Mouse (Mus musculus) forebrain, embryonic 13.5 days (tissue): ENCODE measurements around the gene Clec4a1. TPM values are rescaled to one million over a fixed set of nuclear protein-coding genes. Genes with fewer than 3 reads are reported as not detected.

ENCODE experiments used
- ATAC-seq: fragments of 200-750 bp; cut with Nextera tagmentation; 2 replicates; pipeline ENCODE4 v1.8.0; 2017
- H3K27ac ChIP-seq: fragments of 300-500 bp; sonication (generic); 2 replicates; pipeline ENCODE4 v1.5.1; 2015; ENCODE audit warnings: inconsistent platforms, mild to moderate bottlenecking, moderate library complexity
- H3K27me3 ChIP-seq: fragments of 300-500 bp; sonication (generic); 2 replicates; pipeline ENCODE4 v1.6.1; 2015; ENCODE audit warnings: mild to moderate bottlenecking, inconsistent platforms
- H3K36me3 ChIP-seq: fragments of 300-500 bp; sonication (generic); 2 replicates; pipeline ENCODE4 v1.6.1; 2015; ENCODE audit warnings: mild to moderate bottlenecking, inconsistent platforms; ENCODE audit not compliant: poor library complexity, severe bottlenecking
- H3K4me1 ChIP-seq: fragments of 300-500 bp; sonication (generic); 2 replicates; pipeline ENCODE4 v1.6.1; 2015; ENCODE audit warnings: inconsistent platforms
- H3K4me2 ChIP-seq: fragments of 300-500 bp; sonication (generic); 2 replicates; pipeline ENCODE4 v1.6.1; 2015; ENCODE audit warnings: inconsistent platforms, mild to moderate bottlenecking, moderate library complexity
- H3K4me3 ChIP-seq: fragments of 300-500 bp; sonication (generic); 2 replicates; pipeline ENCODE4 v1.5.1; 2015; ENCODE audit warnings: mild to moderate bottlenecking, inconsistent platforms
- H3K9ac ChIP-seq: fragments of 300-500 bp; sonication (generic); 2 replicates; pipeline ENCODE4 v1.6.1; 2015; ENCODE audit warnings: mild to moderate bottlenecking, inconsistent platforms
- H3K9me3 ChIP-seq: fragments of 300-500 bp; sonication (generic); replicated peaks from 2 replicates; pipeline ENCODE4 v1.6.1; 2016; ENCODE audit warnings: inconsistent platforms
- WGBS: fragments of 180-500 bp; shearing (Covaris S2); methylation state at CpG from one replicate; pipeline ENCODE4 v1.1.7; 2015; 5-methylcytosine and 5-hydroxymethylcytosine counted together
- polyA plus RNA-seq: library from polyadenylated mRNA; unstranded; fragments of >200 nt; fragmentation: Nextera tagmentation; extraction: Ambion mirVana; gene quantifications from 2 replicates; pipeline ENCODE4 v1.2.1, GENCODE M21; 2015

Gene Clec4a1
- polyA plus RNA-seq: 0.52 and 0.55 TPM in 2 replicates

DNA sequence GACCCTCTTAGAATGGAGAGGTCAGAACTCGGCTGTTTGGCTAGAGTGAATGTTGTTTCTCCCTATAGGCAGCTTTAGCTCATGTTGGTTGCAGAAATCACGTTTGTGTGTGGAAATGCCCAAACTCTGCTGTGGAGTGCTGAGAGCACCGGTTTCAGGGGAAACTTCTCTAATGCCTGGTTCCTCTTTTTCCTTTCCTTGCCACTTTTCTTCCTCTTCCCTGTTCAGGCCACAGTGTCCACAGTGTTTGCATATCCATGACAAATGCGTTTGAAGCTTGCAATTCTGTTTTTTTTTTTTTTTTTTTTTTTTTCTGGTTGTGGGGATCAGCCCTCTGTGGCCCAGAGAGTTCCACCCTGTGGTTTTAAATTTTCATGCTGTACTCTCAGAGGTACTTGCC, at the start of gene Clec4a1:
Clec4a1 (plus strand) TSS at position 398 of the 400 bp plus-strand sequence.
- Histone ChIP-seq H3K4me2 (no peak within 1 kb of the TSS), H3K4me1 (no peaks in the 10 kb centered on the region), H3K27me3 (no peaks in the 10 kb centered on the region), H3K36me3 (no peaks in the 10 kb centered on the region), H3K9ac (no peak within 1 kb of the TSS), H3K27ac (no peak within 1 kb of the TSS), H3K4me3 (no peak within 1 kb of the TSS), H3K9me3 (no peaks in the 10 kb centered on the region)
- 77% methylated on average over 4 of the region's 4 CpGs for WGBS
- ATAC-seq: no peak

GRCm38 (mm10) chr6:122872800-122873199, 48.8 kb upstream of the Clec4a1 start:
- no peak for ATAC-seq

DNA sequence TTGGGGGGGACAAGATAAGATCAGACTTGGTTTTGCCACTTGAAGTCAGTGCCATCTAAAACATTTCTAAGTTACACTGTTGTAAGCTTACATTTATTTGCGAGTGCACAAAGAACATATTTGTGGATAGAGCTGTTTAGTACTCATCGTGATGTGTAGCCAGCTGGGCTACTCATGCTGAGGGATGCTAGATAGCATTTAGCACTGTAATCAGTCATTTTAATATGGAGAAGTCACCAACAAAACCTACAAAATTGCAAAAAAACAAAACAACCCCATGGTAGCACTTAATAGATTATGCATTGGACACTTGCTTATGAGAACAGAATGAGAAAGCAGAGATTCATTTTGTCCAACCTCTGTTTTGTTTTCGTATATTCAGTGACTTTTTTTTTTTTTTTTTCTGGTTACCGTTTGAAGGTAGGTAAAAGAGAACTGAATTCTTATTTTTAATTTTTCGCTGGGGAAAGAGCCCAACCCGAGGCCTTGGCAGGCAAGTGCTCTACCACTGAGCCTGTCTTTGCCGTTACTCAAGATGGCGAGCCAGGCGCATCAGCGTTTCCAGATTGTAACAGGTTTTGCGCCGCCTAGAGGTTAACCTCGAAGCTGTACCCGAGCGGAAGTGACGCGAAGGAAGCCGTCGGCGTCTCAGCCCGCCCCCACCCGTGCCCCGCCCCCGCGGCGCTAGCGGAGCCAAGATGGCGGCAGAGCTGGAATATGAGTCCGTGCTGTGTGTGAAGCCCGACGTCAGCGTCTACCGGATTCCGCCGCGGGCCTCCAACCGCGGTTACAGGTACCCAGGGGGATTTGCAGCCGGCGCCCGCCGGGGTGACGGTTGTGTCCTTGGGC, 47.6 kb upstream of the Clec4a1 start, which contains the start of gene Necap1:
Necap1 (plus strand) TSS at position 604 of the 849 bp plus-strand sequence.
- Histone ChIP-seq H3K27ac (peak within 1 kb of the TSS; percentile 86), H3K4me3 (peak within 1 kb of the TSS; percentile 80), H3K4me1 (peaks cover 19% of the 10 kb centered on the region), H3K27me3 (0 out of 2 replicates have a peak, but pooled peaks cover 7% of the 10 kb centered on the region), H3K9ac (peak within 1 kb of the TSS; percentile 88), H3K36me3 (peaks cover 17% of the 10 kb centered on the region), H3K9me3 (no peaks in the 10 kb centered on the region), H3K4me2 (peak within 1 kb of the TSS; percentile 62)
- peak; percentile 98 for ATAC-seq
- WGBS: 7% methylated on average over 43 of the region's 43 CpGs

More at GRCm38 (mm10) chr6:122872800-122873199, 48.8 kb upstream of the Clec4a1 start:
- Histone ChIP-seq H3K9me3 (no peaks in the 10 kb centered on the region), H3K4me1 (peaks cover 19% of the 10 kb centered on the region), H3K36me3 (peaks cover 7% of the 10 kb centered on the region; the same call in 1 of the 2 replicates), H3K4me2 (no peak overlapping the region), H3K9ac (no peak overlapping the region), H3K27me3 (0 out of 2 replicates have a peak, but pooled peaks cover 8% of the 10 kb centered on the region), H3K27ac (no peak overlapping the region), H3K4me3 (no peak overlapping the region)
- WGBS: 95% methylated on average over 5 of the region's 5 CpGs

- Histone ChIP-seq H3K9ac (peak overlapping the region; percentile 88), H3K36me3 (peaks cover 24% of the 10 kb centered on the region), H3K4me3 (peak overlapping the region; percentile 80), H3K27me3 (0 out of 2 replicates have a peak, but pooled peaks cover 5% of the 10 kb centered on the region), H3K4me2 (peak overlapping the region; percentile 62), H3K27ac (peak overlapping the region; percentile 86), H3K4me1 (peaks cover 19% of the 10 kb centered on the region), H3K9me3 (no peaks in the 10 kb centered on the region)
- peak; percentile 80 for ATAC-seq
- 0% methylated on average over 31 of the region's 31 CpGs for WGBS
These were observed 46.8 kb upstream of the Clec4a1 start for GRCm38 (mm10) chr6:122874720-122875389.

DNA sequence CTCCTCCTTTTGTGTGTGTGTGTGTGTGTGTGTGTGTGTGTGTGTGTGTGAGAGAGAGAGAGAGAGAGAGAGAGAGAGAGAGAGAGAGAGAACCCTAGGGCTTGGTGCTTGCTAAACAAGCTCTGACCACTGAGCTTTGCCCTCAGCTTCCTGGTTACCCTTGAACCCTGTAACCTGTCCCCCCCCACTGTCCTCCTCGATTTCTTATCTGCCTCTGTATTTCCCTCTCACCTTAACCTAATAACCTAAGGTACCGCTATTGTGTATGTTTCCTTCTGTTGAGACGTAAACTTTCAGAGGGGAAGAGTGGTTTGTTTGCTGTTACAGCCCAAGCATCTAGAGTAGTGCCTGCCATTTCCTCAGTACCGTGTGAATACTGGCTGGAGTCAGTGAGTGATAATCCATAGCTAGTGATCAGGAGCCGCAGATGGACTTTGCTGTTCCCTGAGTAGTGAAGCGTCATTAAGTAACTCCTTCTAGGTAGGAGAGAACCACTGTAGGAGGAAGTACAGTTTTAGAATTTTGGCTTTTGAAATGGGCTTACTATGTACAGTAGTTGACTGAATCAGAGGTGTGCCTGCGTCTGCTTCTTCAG, 42.4 kb upstream of the Clec4a1 start:
- ATAC-seq: no peak
- WGBS: 96% methylated on average over 7 of the region's 7 CpGs
- H3K27ac ChIP-seq: no peak overlapping the region

DNA sequence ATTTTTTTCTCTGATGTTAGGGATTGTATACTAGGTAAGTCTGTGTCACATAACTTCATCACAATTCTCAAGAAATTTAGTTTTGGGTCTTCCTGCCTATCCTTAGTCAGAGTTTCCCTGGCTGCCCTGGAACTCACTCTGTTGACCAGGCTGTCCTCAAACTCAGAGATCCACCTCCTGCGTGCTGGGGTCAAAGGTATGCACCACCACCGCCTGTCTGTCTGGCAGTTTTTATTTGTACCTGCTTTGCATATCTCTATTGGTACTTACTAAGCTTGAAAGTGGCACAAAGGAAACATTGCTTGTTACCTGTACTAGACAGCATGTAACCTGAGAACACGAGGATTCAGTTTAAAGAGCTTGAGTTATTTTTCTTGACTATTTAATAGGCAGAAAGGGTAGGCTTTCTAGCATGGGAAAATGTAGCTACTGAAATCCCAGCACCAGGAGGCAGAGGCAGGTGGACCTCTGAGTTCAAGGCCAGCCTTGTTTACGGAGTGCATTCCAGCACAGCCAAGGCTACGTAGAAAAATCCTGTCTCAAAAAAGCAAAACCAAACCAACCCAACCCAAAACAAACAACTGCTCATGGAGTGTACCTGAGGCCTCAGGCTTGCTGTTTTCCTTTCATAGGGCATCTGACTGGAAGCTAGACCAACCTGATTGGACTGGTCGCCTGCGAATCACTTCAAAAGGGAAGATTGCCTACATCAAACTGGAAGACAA, 41.7 kb upstream of the Clec4a1 start:
- 93% methylated on average over 7 of the region's 7 CpGs for WGBS
- Histone ChIP-seq H3K4me1 (peaks cover 19% of the 10 kb centered on the region), H3K4me3 (no peak overlapping the region), H3K27me3 (no peaks in the 10 kb centered on the region), H3K4me2 (no peak overlapping the region), H3K27ac (no peak overlapping the region), H3K9me3 (no peaks in the 10 kb centered on the region), H3K9ac (no peak overlapping the region), H3K36me3 (peaks cover 73% of the 10 kb centered on the region)
- no peak for ATAC-seq

More for the DNA sequence above, 42.4 kb upstream of the Clec4a1 start:
- no peak overlapping the region for H3K9ac ChIP-seq
- no peaks in the 10 kb centered on the region for H3K9me3 ChIP-seq
- peaks cover 19% of the 10 kb centered on the region for H3K4me1 ChIP-seq
- no peak overlapping the region for H3K4me2 ChIP-seq
- H3K4me3 ChIP-seq: no peak overlapping the region
- peaks cover 66% of the 10 kb centered on the region for H3K36me3 ChIP-seq
- H3K27me3 ChIP-seq: no peaks in the 10 kb centered on the region

DNA sequence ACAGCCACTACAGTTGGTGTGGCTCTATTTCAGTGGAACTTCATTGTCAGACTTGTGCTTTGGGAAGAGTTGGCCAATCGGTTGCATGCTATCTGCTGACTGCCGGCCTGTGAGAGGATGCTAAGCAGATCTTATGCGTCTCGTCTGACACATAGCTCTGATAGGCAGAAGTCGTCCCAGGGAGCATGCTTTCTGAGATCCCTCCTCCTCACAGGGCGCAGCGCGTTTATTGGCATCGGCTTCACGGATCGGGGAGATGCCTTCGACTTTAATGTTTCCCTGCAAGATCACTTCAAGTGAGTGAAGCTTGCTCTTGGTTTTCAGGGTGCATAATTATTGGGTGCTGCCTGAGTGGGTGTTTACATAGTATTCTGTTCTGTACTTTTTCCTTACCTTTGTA, 40.4 kb upstream of the Clec4a1 start:
- no peak overlapping the region for H3K27ac ChIP-seq
- H3K4me3 ChIP-seq: no peak overlapping the region
- H3K9me3 ChIP-seq: no peaks in the 10 kb centered on the region
- H3K4me1 ChIP-seq: peaks cover 6% of the 10 kb centered on the region; the same call in 1 of the 2 replicates
- H3K4me2 ChIP-seq: no peak overlapping the region
- peaks cover 85% of the 10 kb centered on the region for H3K36me3 ChIP-seq
- H3K27me3 ChIP-seq: no peaks in the 10 kb centered on the region
- H3K9ac ChIP-seq: no peak overlapping the region
- no peak for ATAC-seq
- 94% methylated on average over 12 of the region's 12 CpGs for WGBS

GRCm38 (mm10) chr6:122883603-122884002, 38.0 kb upstream of the Clec4a1 start:
- no peak for ATAC-seq
- Histone ChIP-seq H3K4me3 (no peak overlapping the region), H3K4me2 (no peak overlapping the region), H3K27ac (no peak overlapping the region), H3K27me3 (no peaks in the 10 kb centered on the region), H3K9me3 (no peaks in the 10 kb centered on the region), H3K9ac (no peak overlapping the region), H3K36me3 (peaks cover 95% of the 10 kb centered on the region), H3K4me1 (no peaks in the 10 kb centered on the region)
- 95% methylated on average over 9 of the region's 9 CpGs for WGBS

DNA sequence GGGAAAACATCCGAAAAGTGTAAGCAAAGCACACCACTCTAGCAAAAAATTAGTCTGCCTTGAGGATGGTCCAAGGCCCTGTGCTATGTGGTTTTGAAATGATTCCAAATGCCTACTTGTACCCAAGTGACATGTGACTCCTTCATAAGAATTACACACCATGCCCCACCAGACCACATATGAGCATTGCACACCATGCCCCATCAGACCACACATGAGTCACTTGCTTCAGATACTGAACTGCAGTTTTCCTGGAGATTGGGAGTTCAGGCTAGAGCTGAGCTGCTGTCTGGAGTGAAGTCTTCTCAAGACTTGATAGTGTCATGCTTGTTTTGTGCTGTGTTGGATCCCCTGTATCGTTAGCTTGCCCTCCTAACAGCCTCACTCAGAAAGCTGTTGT, 32.0 kb upstream of the Clec4a1 start:
- no peak overlapping the region for H3K9ac ChIP-seq
- no peaks in the 10 kb centered on the region for H3K27me3 ChIP-seq
- H3K36me3 ChIP-seq: peaks cover 75% of the 10 kb centered on the region
- H3K9me3 ChIP-seq: no peaks in the 10 kb centered on the region
- no peak overlapping the region for H3K4me3 ChIP-seq
- no peak overlapping the region for H3K4me2 ChIP-seq
- no peak overlapping the region for H3K27ac ChIP-seq
- 95% methylated on average over 2 of the region's 2 CpGs for WGBS
- H3K4me1 ChIP-seq: no peaks in the 10 kb centered on the region
- no peak for ATAC-seq

DNA sequence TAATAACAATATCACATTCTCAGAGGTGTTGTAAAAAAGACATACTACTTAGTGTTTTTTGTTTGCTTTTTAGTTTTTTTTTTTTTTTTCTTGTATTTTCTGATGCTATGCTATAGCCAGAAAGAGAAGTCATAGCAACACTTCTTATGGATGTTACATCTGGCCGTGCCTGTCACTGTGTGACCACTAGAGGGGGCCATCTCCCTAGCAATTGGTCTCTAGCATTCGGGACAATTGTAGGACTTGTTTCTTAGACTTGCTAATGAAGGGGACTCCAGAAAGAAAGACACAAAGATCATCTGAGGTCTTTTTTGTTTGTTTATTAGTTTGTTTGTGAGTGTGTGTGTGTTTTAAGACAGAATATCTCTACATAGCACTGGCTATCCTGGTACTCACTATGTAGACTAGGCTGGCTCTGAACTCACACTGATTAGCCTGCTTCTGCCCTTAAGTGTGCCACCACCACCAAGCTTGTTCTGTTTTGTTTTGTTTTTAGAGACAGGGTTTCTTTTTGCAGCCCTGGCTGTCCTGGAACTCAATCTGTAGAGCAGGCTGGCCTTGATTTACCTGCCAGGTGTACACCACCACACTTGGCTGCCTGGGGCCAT, 29.1 kb upstream of the Clec4a1 start:
- H3K9me3 ChIP-seq: no peaks in the 10 kb centered on the region
- H3K27me3 ChIP-seq: no peaks in the 10 kb centered on the region
- H3K27ac ChIP-seq: no peak overlapping the region
- H3K4me2 ChIP-seq: no peak overlapping the region
- H3K4me3 ChIP-seq: no peak overlapping the region
- no peak overlapping the region for H3K9ac ChIP-seq
- peaks cover 52% of the 10 kb centered on the region for H3K36me3 ChIP-seq
- WGBS: 4% methylated on average over 2 of the region's 2 CpGs
- peak; percentile 64; the same call in 1 of the 2 replicates for ATAC-seq
- H3K4me1 ChIP-seq: no peaks in the 10 kb centered on the region

DNA sequence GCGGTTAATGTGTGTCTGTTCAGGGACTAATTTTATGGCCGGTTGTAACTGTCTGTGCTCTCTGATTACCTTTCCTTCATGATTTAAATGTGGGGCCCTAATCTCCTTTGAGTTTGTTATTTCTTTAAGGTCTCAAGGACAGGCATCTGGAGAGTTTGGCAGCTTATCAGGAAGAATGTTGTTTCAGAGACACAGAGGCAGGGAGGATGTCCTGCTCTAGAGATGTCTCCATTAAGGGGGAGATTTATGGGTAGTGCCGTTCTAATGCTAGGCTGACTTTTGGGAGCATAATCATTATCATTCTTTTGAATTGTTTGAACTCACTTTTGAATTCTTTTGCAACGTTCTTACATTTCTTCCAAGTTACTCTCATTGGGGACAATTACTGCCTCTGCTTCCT, 1.7 kb upstream of the Clec4a1 start:
- H3K4me3 ChIP-seq: no peak overlapping the region
- no peaks in the 10 kb centered on the region for H3K36me3 ChIP-seq
- 85% methylated on average over 4 of the region's 4 CpGs for WGBS
- no peak overlapping the region for H3K4me2 ChIP-seq
- no peak overlapping the region for H3K27ac ChIP-seq
- no peak overlapping the region for H3K9ac ChIP-seq
- H3K9me3 ChIP-seq: no peaks in the 10 kb centered on the region
- no peak for ATAC-seq
- H3K4me1 ChIP-seq: no peaks in the 10 kb centered on the region
- H3K27me3 ChIP-seq: no peaks in the 10 kb centered on the region
